Mouse (Mus musculus) ZHBTc4 (cell line): ENCODE measurements around the gene Acaca.
A peak's percentile ranks its signal among the peaks of the same experiment; 100 is the strongest.

Experiments
- DNase-seq: peaks from one replicate; pipeline ENCODE4 v3.0.0-alpha.2; 2011; ENCODE audit warnings: low read depth, low spot score

Gene Acaca

GRCm38 (mm10) chr11:84146081-84146480 lies 16.6 kb downstream of the Acaca start:
- DNase-seq, result no peak

- peak; percentile 69 for DNase-seq
These were observed 21.4 kb downstream of the Acaca start for GRCm38 (mm10) chr11:84150884-84151283.

GRCm38 (mm10) chr11:84156535-84157262 lies 27.2 kb downstream of the Acaca start:
- DNase-seq, result no peak

- no peak for DNase-seq
These were observed 34.7 kb downstream of the Acaca start for GRCm38 (mm10) chr11:84164123-84164522.

- DNase-seq, result no peak
These were observed 35.1 kb downstream of the Acaca start for GRCm38 (mm10) chr11:84164561-84164960.

- DNase-seq, result no peak
These were observed 37.6 kb downstream of the Acaca start, which contains the start of gene Gm11437 for GRCm38 (mm10) chr11:84167046-84167526. TSS of gene Gm11437 (minus strand) at chr11:84167476.

GRCm38 (mm10) chr11:84168701-84169288 lies 39.3 kb downstream of the Acaca start:
- DNase-seq, result peak; percentile 46

- no peak for DNase-seq
These were observed 43.3 kb downstream of the Acaca start for GRCm38 (mm10) chr11:84172539-84173435.

GRCm38 (mm10) chr11:84178571-84178970 lies 49.1 kb downstream of the Acaca start:
- no peak for DNase-seq

- peak; percentile 99 for DNase-seq
These were observed 49.9 kb downstream of the Acaca start for GRCm38 (mm10) chr11:84179226-84179953.

- peak; percentile 93 for DNase-seq
These were observed 50.6 kb downstream of the Acaca start for GRCm38 (mm10) chr11:84179954-84180598.

- no peak for DNase-seq
These were observed 51.8 kb downstream of the Acaca start for GRCm38 (mm10) chr11:84181286-84181685.

GRCm38 (mm10) chr11:84188530-84188929 lies 59.1 kb downstream of the Acaca start:
- no peak for DNase-seq

GRCm38 (mm10) chr11:84190581-84191233 lies 61.2 kb downstream of the Acaca start:
- DNase-seq, result no peak

GRCm38 (mm10) chr11:84193249-84193648 lies 63.8 kb downstream of the Acaca start:
- peak; percentile 56 for DNase-seq

- no peak for DNase-seq
These were observed 65.3 kb downstream of the Acaca start for GRCm38 (mm10) chr11:84194751-84195150.

GRCm38 (mm10) chr11:84197607-84198402 lies 68.3 kb downstream of the Acaca start:
- DNase-seq, result no peak

- DNase-seq, result no peak
These were observed 76.3 kb downstream of the Acaca start for GRCm38 (mm10) chr11:84205776-84206175.

GRCm38 (mm10) chr11:84210876-84211275 lies 81.4 kb downstream of the Acaca start:
- no peak for DNase-seq
